12 mouse cellular contexts compared by ENCODE assay signal in the genomic region with DNA sequence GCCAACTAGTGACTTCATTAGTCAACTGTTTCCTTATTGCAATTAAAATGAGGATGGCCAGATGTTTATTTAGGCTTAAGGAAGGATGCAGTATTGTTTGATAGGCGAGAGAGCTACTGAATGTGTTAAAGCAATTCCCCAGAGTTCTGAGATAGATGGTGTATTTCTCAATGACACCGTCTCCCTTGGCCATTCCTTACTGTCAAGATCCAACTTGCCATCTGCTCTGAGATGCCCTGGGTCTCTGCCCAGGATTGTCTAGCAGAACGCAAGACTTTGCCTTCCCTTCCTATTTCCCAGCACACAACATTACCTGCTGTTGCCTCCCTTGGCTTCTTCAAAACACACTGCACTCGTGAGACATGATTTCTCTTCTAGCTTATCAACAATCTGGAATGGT.
A peak's percentile ranks its signal among the peaks of the same experiment; 100 is the strongest.
DNase-seq lines count a peak whose midpoint lies in the region; ATAC-seq and TF ChIP-seq lines count a peak whose summit lies in the region.
"Had no signal": no experiment of that assay in that cellular context is flagged by ENCODE, and none has a peak within 500 bp of the region (broad histone marks: within the 10 kb centered on the region; RNA-seq: fewer than 3 reads in every experiment).

No protein-coding gene starts in this region.

- no peaks in the 10 kb centered on the region for H3K27me3 ChIP-seq in heart, embryonic 12.5 days (replicated peaks)
- H3K27me3 ChIP-seq in midbrain, postnatal 0 days (ENCODE audit: insufficient read depth, low read length) = no peaks in the 10 kb centered on the region
- no peaks in the 10 kb centered on the region for H3K27me3 ChIP-seq in midbrain, embryonic 15.5 days (replicated peaks)
- H3K27me3 ChIP-seq in forebrain, embryonic 16.5 days (replicated peaks; ENCODE audit: control insufficient read depth, insufficient read depth, low read length) = no peaks in the 10 kb centered on the region
- H3K27me3 ChIP-seq: heart, embryonic 13.5 days; megakaryocyte, embryonic 14.5 days had no signal

- H3K27ac ChIP-seq in heart, embryonic 12.5 days (ENCODE audit: poor library complexity, severe bottlenecking) = no peak overlapping the region
- H3K27ac ChIP-seq in midbrain, postnatal 0 days (ENCODE audit: low read depth, low read length) = no peak overlapping the region
- no peak overlapping the region for H3K27ac ChIP-seq in midbrain, embryonic 15.5 days
- H3K27ac ChIP-seq in forebrain, embryonic 16.5 days (ENCODE audit: low read length) = no peak overlapping the region
- H3K27ac ChIP-seq: heart, embryonic 13.5 days had no signal

- whole genome bisulfite sequencing in heart, embryonic 12.5 days = 62% methylated on average over 4 of the region's 4 CpGs
- 75% methylated on average over 4 of the region's 4 CpGs for WGBS in midbrain, postnatal 0 days
- WGBS in midbrain, embryonic 15.5 days = 77% methylated on average over 4 of the region's 4 CpGs
- WGBS in forebrain, embryonic 16.5 days = 44% methylated on average over 4 of the region's 4 CpGs

- H3K4me2 ChIP-seq in heart, embryonic 12.5 days = peak overlapping the region; percentile 9; the same call in 1 of the 2 replicates
- H3K4me2 ChIP-seq in midbrain, postnatal 0 days (ENCODE audit: low read depth, low read length, poor library complexity, severe bottlenecking) = no peak overlapping the region
- H3K4me2 ChIP-seq in midbrain, embryonic 15.5 days = no peak overlapping the region
- no peak overlapping the region for H3K4me2 ChIP-seq in forebrain, embryonic 16.5 days (ENCODE audit: low read length)

- H3K4me3 ChIP-seq in heart, embryonic 12.5 days = no peak overlapping the region
- H3K4me3 ChIP-seq in midbrain, postnatal 0 days (ENCODE audit: low read depth, low read length) = no peak overlapping the region
- H3K4me3 ChIP-seq in midbrain, embryonic 15.5 days = no peak overlapping the region
- H3K4me3 ChIP-seq in forebrain, embryonic 16.5 days (replicated peaks; ENCODE audit: low read length) = no peak overlapping the region
- H3K4me3 ChIP-seq: heart, embryonic 13.5 days; megakaryocyte, embryonic 14.5 days had no signal

- H3K9me3 ChIP-seq in heart, embryonic 12.5 days (replicated peaks) = no peaks in the 10 kb centered on the region
- no peaks in the 10 kb centered on the region for H3K9me3 ChIP-seq in midbrain, postnatal 0 days (ENCODE audit: low read length)
- no peaks in the 10 kb centered on the region for H3K9me3 ChIP-seq in midbrain, embryonic 15.5 days
- no peaks in the 10 kb centered on the region for H3K9me3 ChIP-seq in forebrain, embryonic 16.5 days (ENCODE audit: control insufficient read depth, low read length)
- H3K9me3 ChIP-seq: heart, embryonic 13.5 days had no signal

- DNase-seq in heart, postnatal 14 days = no peak
- DNase-seq in midbrain, postnatal 0 days (ENCODE audit: low spot score) = peak; percentile 65
- no peak for DNase-seq in layer of hippocampus, adult 8-10 months (ENCODE audit: low spot score in 2 of 2)
- no peak for DNase-seq in adrenal gland, adult (ENCODE audit: inconsistent age in 2 of 2, low spot score in 1 of 2)
- no peak for DNase-seq in heart, adult 8-10 months (ENCODE audit: low spot score)
- DNase-seq: adrenal gland, postnatal 10 days; B cell, adult 2 months had no signal

- no peak for ATAC-seq in heart, embryonic 12.5 days (ENCODE audit: insufficient number of reproducible peaks, low FRiP score)
- ATAC-seq in midbrain, postnatal 0 days (ENCODE audit: low FRiP score) = peak; percentile 31; the same call in 1 of the 2 replicates
- no peak for ATAC-seq in midbrain, embryonic 15.5 days (replicated peaks)
- 0 out of 2 replicates have a peak, but pooled peaks have one; percentile 47 for ATAC-seq in forebrain, embryonic 16.5 days

- intact Hi-C loops in heart, postnatal 14 days (cut with DNase I) = no loop called here

- no peak for TF ChIP-seq CTCF in midbrain, postnatal 0 days (IDR thresholded peaks at IDR 0.05)

- H3K9ac ChIP-seq in heart, embryonic 12.5 days = no peak overlapping the region
- H3K9ac ChIP-seq in midbrain, postnatal 0 days (replicated peaks; ENCODE audit: low read length, poor library complexity, severe bottlenecking) = no peak overlapping the region
- H3K9ac ChIP-seq in midbrain, embryonic 15.5 days = no peak overlapping the region
- no peak overlapping the region for H3K9ac ChIP-seq in forebrain, embryonic 16.5 days (replicated peaks; ENCODE audit: low read depth, low read length)
- H3K9ac ChIP-seq: heart, embryonic 13.5 days had no signal

- no peaks in the 10 kb centered on the region for H3K36me3 ChIP-seq in heart, embryonic 12.5 days
- H3K36me3 ChIP-seq in midbrain, postnatal 0 days (ENCODE audit: insufficient read depth, low read length) = no peaks in the 10 kb centered on the region
- H3K36me3 ChIP-seq in midbrain, embryonic 15.5 days (replicated peaks) = no peaks in the 10 kb centered on the region
- H3K36me3 ChIP-seq in forebrain, embryonic 16.5 days (ENCODE audit: control insufficient read depth, insufficient read depth) = no peaks in the 10 kb centered on the region
- H3K36me3 ChIP-seq: heart, embryonic 13.5 days had no signal

- peaks cover 12% of the 10 kb centered on the region for H3K4me1 ChIP-seq in heart, embryonic 12.5 days (replicated peaks)
- no peaks in the 10 kb centered on the region for H3K4me1 ChIP-seq in midbrain, postnatal 0 days (ENCODE audit: insufficient read depth, low read length)
- H3K4me1 ChIP-seq in midbrain, embryonic 15.5 days = peaks cover 7% of the 10 kb centered on the region; the same call in 1 of the 2 replicates
- peaks cover 5% of the 10 kb centered on the region; the same call in 1 of the 2 replicates for H3K4me1 ChIP-seq in forebrain, embryonic 16.5 days (replicated peaks; ENCODE audit: control insufficient read depth, insufficient read depth, low read length)

Comparison
In these comparisons a context has a peak if more than half of its experiments do, and no peak if none do; other contexts are left out.
1. ATAC-seq: peak in midbrain, postnatal 0 days (single experiment) and forebrain, embryonic 16.5 days (single experiment); none in heart, embryonic 12.5 days (single experiment) and midbrain, embryonic 15.5 days (single experiment).